In genomic region chr19:58663317-58663716, GRCm38 (mm10) we compare ENCODE assay signal across 20 mouse cellular contexts. TPM values are rescaled to one million over a fixed set of nuclear protein-coding genes. Genes with fewer than 3 reads are reported as not detected.
"Had no signal": no experiment of that assay in that cellular context is flagged by ENCODE, and none has a peak within 500 bp of the region (broad histone marks: within the 10 kb centered on the region; RNA-seq: fewer than 3 reads in every experiment).

No protein-coding gene starts in this region.

- H3K9ac ChIP-seq: liver, embryonic 14.5 days; lung, embryonic 15.5 days; midbrain, embryonic 12.5 days; neural tube, embryonic 13.5 days; neural tube, embryonic 15.5 days had no signal

- H3K4me3 ChIP-seq: lung, embryonic 15.5 days; midbrain, embryonic 10.5 days; midbrain, embryonic 12.5 days; myocyte; neural tube, embryonic 13.5 days; neural tube, embryonic 15.5 days had no signal

- H3K4me2 ChIP-seq: lung, embryonic 15.5 days; midbrain, embryonic 12.5 days; neural tube, embryonic 13.5 days; neural tube, embryonic 15.5 days had no signal

- H3K4me1 ChIP-seq: lung, embryonic 15.5 days; midbrain, embryonic 10.5 days; midbrain, embryonic 12.5 days; neural tube, embryonic 13.5 days; neural tube, embryonic 15.5 days had no signal

- H3K36me3 ChIP-seq: lung, embryonic 15.5 days; midbrain, embryonic 10.5 days; midbrain, embryonic 12.5 days; neural tube, embryonic 13.5 days; neural tube, embryonic 15.5 days had no signal

- DNase-seq: midbrain, embryonic 14.5 days; retina, postnatal 1 day; right cerebral cortex, adult 18-20 months; right cerebral cortex, postnatal 25 days; right cerebral cortex, postnatal 4 days; spleen, adult 18-20 months; thymus, adult 18-20 months; thymus, postnatal 14 days; thymus, postnatal 36 days had no signal

- H3K9me3 ChIP-seq: lung, embryonic 15.5 days; midbrain, embryonic 10.5 days; midbrain, embryonic 12.5 days; neural tube, embryonic 13.5 days; neural tube, embryonic 15.5 days had no signal

- ATAC-seq: midbrain, embryonic 16.5 days had no signal

- H3K27me3 ChIP-seq: lung, embryonic 15.5 days; midbrain, embryonic 12.5 days; neural tube, embryonic 13.5 days; neural tube, embryonic 15.5 days had no signal

- H3K27ac ChIP-seq: liver, embryonic 14.5 days; lung, embryonic 15.5 days; midbrain, embryonic 10.5 days; midbrain, embryonic 12.5 days; neural tube, embryonic 13.5 days; neural tube, embryonic 15.5 days had no signal

RNA-seq across cellular contexts. Expression of gene Pnlip, which starts 11.0 kb away (rescaled TPM):
- total RNA-seq: megakaryocyte, adult 5-6 weeks; megakaryocyte-erythroid progenitor cell, adult 5-6 weeks had no signal
- polyA plus RNA-seq: liver, embryonic 14.5 days; liver, embryonic 16.5 days; lung, embryonic 15.5 days; midbrain, embryonic 10.5 days; midbrain, embryonic 12.5 days; midbrain, embryonic 14.5 days; myocyte had no signal
